Mouse (Mus musculus): ENCODE measurements around the gene L3mbtl4. TPM values are rescaled to one million over a fixed set of nuclear protein-coding genes. Genes with fewer than 3 reads are reported as not detected.

The L3mbtl4 gene
- total and polyA plus RNA-seq, 3 experiments = not detected

DNA sequence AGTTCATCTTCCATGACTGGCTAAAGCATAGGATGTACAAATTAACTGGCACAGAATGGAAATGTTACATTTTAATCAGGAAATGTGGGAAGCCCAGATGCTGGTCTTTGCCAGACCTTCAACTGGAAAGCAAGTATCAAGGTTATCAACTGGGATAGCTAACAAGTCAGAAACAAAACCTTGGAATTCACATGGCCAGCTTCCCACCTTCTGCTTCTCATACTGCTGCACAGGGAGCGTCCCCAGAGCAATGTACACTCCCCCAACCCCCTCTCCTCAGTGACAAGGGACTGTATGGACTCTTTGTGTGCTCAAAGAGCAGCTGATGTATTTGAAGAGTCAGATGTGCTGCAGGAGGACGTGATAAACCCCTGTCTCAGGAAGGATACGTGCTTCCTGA lies 49.0 kb downstream of the L3mbtl4 start:
- no peaks in the 10 kb centered on the region for H3K79me2 ChIP-seq (replicated peaks; ENCODE audit: control insufficient read depth, extremely low read depth, insufficient read depth, poor library complexity, severe bottlenecking)
- dilution Hi-C loops (cut with MboI; ENCODE audit: extremely low pct_ligation_motif_present, extremely low pct_unique_long_range_greater_than_20kb, low sequenced_read_pairs) = no loop called here
- H3K27me3 ChIP-seq (replicated peaks) = no peaks in the 10 kb centered on the region
- H3K4me3 ChIP-seq (replicated peaks in 1 of 3; ENCODE audit: low read depth in 2 of 3, low read length in 2 of 3, poor library complexity in 1 of 3) = no peak overlapping the region
- in situ Hi-C loops (cut with MboI; ENCODE audit: low pct_ligation_motif_present, low pct_unique_long_range_greater_than_20kb, low sequenced_read_pairs) = no loop called here
- H3K27ac ChIP-seq (ENCODE audit: insufficient read depth, low read depth) = no peak overlapping the region
- no peaks in the 10 kb centered on the region for H3K36me3 ChIP-seq (replicated peaks in 1 of 2; ENCODE audit: control insufficient read depth in 1 of 2, insufficient read depth in 1 of 2, low read length in 1 of 2)
- H3K4me2 ChIP-seq (ENCODE audit: insufficient read depth, low read depth, poor library complexity, severe bottlenecking) = no peak overlapping the region
- TF ChIP-seq KAT2A (IDR thresholded peaks at IDR 0.05; ENCODE audit: insufficient replicate concordance, low read length) (no peak), ZMIZ1 (IDR thresholded peaks at IDR 0.05; ENCODE audit: low read depth, low read length) (no peak), USF2 (conservative IDR thresholded peaks at IDR 0.05; ENCODE audit: low read depth, low read length) (no peak)
- no peak for DNase-seq (ENCODE audit: extremely low read depth)
- H3K4me1 ChIP-seq (ENCODE audit: control insufficient read depth in 1 of 2, insufficient read depth in 2 of 2) = no peaks in the 10 kb centered on the region
- H3K9ac ChIP-seq (ENCODE audit: insufficient read depth, low read depth) = no peak overlapping the region
- peaks cover 71% of the 10 kb centered on the region for H3K9me3 ChIP-seq (replicated peaks; ENCODE audit: low read length)

DNA sequence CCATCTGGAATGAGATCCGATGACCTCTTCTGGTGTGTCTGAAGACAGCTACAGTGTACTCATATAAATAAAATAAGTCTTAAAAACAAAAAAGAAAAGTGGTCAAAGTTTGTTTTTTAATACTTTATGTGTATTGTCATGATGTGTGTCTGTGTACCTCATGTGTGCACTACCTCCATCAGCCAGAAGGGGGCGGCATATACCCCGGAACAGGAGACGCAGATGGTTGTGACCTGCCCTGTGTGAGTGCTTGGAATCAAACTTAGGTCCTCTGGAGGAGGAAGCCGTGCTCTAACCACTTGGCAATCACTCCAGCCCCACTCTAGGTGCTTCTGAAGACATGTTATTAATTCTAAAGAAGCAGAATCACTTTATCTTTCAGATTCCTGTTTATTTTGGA lies 58.6 kb downstream of the L3mbtl4 start:
- Histone ChIP-seq H3K27ac (ENCODE audit: insufficient read depth, low read depth) (no peak overlapping the region), H3K27me3 (replicated peaks) (no peaks in the 10 kb centered on the region), H3K4me3 (replicated peaks in 1 of 3; ENCODE audit: low read depth in 2 of 3, low read length in 2 of 3, poor library complexity in 1 of 3) (no peak overlapping the region), H3K9ac (ENCODE audit: insufficient read depth, low read depth) (no peak overlapping the region), H3K9me3 (replicated peaks; ENCODE audit: low read length) (peaks cover 70% of the 10 kb centered on the region), H3K36me3 (replicated peaks in 1 of 2; ENCODE audit: control insufficient read depth in 1 of 2, insufficient read depth in 1 of 2, low read length in 1 of 2) (no peaks in the 10 kb centered on the region), H3K4me2 (ENCODE audit: insufficient read depth, low read depth, poor library complexity, severe bottlenecking) (no peak overlapping the region), H3K79me2 (replicated peaks; ENCODE audit: control insufficient read depth, extremely low read depth, insufficient read depth, poor library complexity, severe bottlenecking) (no peaks in the 10 kb centered on the region), H3K4me1 (ENCODE audit: control insufficient read depth in 1 of 2, insufficient read depth in 2 of 2) (no peaks in the 10 kb centered on the region)
- in situ Hi-C loops (cut with MboI; ENCODE audit: low pct_ligation_motif_present, low pct_unique_long_range_greater_than_20kb, low sequenced_read_pairs) (no loop called here), dilution Hi-C loops (cut with MboI; ENCODE audit: extremely low pct_ligation_motif_present, extremely low pct_unique_long_range_greater_than_20kb, low sequenced_read_pairs) (no loop called here)
- TF ChIP-seq MEF2A (IDR thresholded peaks at IDR 0.05; ENCODE audit: borderline replicate concordance, low read depth, low read length) = no peak
- TF ChIP-seq HCFC1 (IDR thresholded peaks at IDR 0.05; ENCODE audit: low read depth, low read length) = no peak
- no peak for TF ChIP-seq PAX5 (IDR thresholded peaks at IDR 0.05; ENCODE audit: low read length)
- TF ChIP-seq RCOR1 (conservative IDR thresholded peaks at IDR 0.05; ENCODE audit: low read depth, low read length) = no peak
- no peak for TF ChIP-seq EP300 (IDR thresholded peaks at IDR 0.05; ENCODE audit: low read length)
- no peak for TF ChIP-seq ZKSCAN1 (IDR thresholded peaks at IDR 0.05; ENCODE audit: borderline replicate concordance, low read depth, low read length)
- TF ChIP-seq MAZ (IDR thresholded peaks at IDR 0.05; ENCODE audit: low read depth, low read length) = no peak
- no peak for TF ChIP-seq CHD2 (IDR thresholded peaks at IDR 0.05; ENCODE audit: low read length)
- no peak for TF ChIP-seq JUN (IDR thresholded peaks at IDR 0.05; ENCODE audit: insufficient read depth, low read depth, low read length)
- no peak for TF ChIP-seq NRF1 (IDR thresholded peaks at IDR 0.05; ENCODE audit: low read depth, low read length)
- no peak for TF ChIP-seq KAT2A (IDR thresholded peaks at IDR 0.05; ENCODE audit: insufficient replicate concordance, low read length)
- TF ChIP-seq BHLHE40 (IDR thresholded peaks at IDR 0.05; ENCODE audit: low read depth, low read length) = no peak
- no peak for DNase-seq (ENCODE audit: extremely low read depth)

DNA sequence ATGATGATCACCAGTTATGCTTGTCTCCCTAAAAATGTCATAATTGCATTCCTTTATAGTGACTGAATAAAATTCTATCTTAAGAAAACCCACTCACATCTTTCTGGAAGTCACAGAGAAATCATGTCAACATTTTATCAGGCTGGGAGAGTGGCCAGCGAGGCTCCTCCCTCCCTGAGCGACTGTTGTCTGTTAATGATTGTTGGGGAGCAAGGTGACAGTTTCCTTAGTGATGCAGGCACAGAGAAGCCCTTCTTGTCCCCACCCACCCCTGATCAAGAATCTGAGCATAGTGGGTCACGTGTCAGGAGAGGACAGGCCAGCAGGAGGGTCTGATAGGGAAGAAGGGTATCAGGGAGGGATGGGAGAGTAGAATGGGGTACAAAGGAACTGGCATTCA lies 59.8 kb downstream of the L3mbtl4 start:
- no peak for TF ChIP-seq IRF4 (IDR thresholded peaks at IDR 0.05; ENCODE audit: low read depth, low read length)
- TF ChIP-seq POLR2A (IDR thresholded peaks at IDR 0.05; ENCODE audit: low read depth, low read length) = no peak
- no peak for TF ChIP-seq E2F4 (IDR thresholded peaks at IDR 0.05; ENCODE audit: insufficient replicate concordance, low read depth, low read length)
- no peak for TF ChIP-seq TBP (conservative IDR thresholded peaks at IDR 0.05; ENCODE audit: low read depth, low read length)
- TF ChIP-seq MAX (IDR thresholded peaks at IDR 0.05; ENCODE audit: low read length) = no peak
- TF ChIP-seq CTCF (conservative IDR thresholded peaks at IDR 0.05 in 1 of 2, IDR thresholded peaks at IDR 0.05 in 1 of 2; ENCODE audit: low read depth in 2 of 2, low read length in 2 of 2) = no peak
- no peak for TF ChIP-seq KAT2A (IDR thresholded peaks at IDR 0.05; ENCODE audit: insufficient replicate concordance, low read length)
- no peak for TF ChIP-seq NRF1 (IDR thresholded peaks at IDR 0.05; ENCODE audit: low read depth, low read length)
- TF ChIP-seq EP300 (IDR thresholded peaks at IDR 0.05; ENCODE audit: low read length) = no peak
- TF ChIP-seq PAX5 (IDR thresholded peaks at IDR 0.05; ENCODE audit: low read length) = no peak
- no peak for TF ChIP-seq GABPA (IDR thresholded peaks at IDR 0.05; ENCODE audit: insufficient replicate concordance, low read depth, low read length)
- no peak for TF ChIP-seq USF2 (conservative IDR thresholded peaks at IDR 0.05; ENCODE audit: low read depth, low read length)
- TF ChIP-seq MAZ (IDR thresholded peaks at IDR 0.05; ENCODE audit: low read depth, low read length) = no peak
- TF ChIP-seq USF1 (IDR thresholded peaks at IDR 0.05; ENCODE audit: low read depth, low read length) = no peak
- TF ChIP-seq JUN (IDR thresholded peaks at IDR 0.05; ENCODE audit: insufficient read depth, low read depth, low read length) = no peak
- no peak for TF ChIP-seq RAD21 (IDR thresholded peaks at IDR 0.05; ENCODE audit: low read depth, low read length)
- no peak for TF ChIP-seq MEF2A (IDR thresholded peaks at IDR 0.05; ENCODE audit: borderline replicate concordance, low read depth, low read length)
- TF ChIP-seq MXI1 (IDR thresholded peaks at IDR 0.05; ENCODE audit: low read depth, low read length) = no peak
- TF ChIP-seq ZKSCAN1 (IDR thresholded peaks at IDR 0.05; ENCODE audit: borderline replicate concordance, low read depth, low read length) = no peak
- in situ Hi-C loops (cut with MboI; ENCODE audit: low pct_ligation_motif_present, low pct_unique_long_range_greater_than_20kb, low sequenced_read_pairs) = no loop called here

More for the DNA sequence above, 59.8 kb downstream of the L3mbtl4 start:
- Histone ChIP-seq H3K27ac (ENCODE audit: insufficient read depth, low read depth) (no peak overlapping the region), H3K9me3 (replicated peaks; ENCODE audit: low read length) (peaks cover 68% of the 10 kb centered on the region), H3K36me3 (replicated peaks in 1 of 2; ENCODE audit: control insufficient read depth in 1 of 2, insufficient read depth in 1 of 2, low read length in 1 of 2) (no peaks in the 10 kb centered on the region), H3K9ac (ENCODE audit: insufficient read depth, low read depth) (no peak overlapping the region), H3K4me2 (ENCODE audit: insufficient read depth, low read depth, poor library complexity, severe bottlenecking) (no peak overlapping the region), H3K4me1 (ENCODE audit: control insufficient read depth in 1 of 2, insufficient read depth in 2 of 2) (no peaks in the 10 kb centered on the region), H3K79me2 (replicated peaks; ENCODE audit: control insufficient read depth, extremely low read depth, insufficient read depth, poor library complexity, severe bottlenecking) (no peaks in the 10 kb centered on the region), H3K4me3 (replicated peaks in 1 of 3; ENCODE audit: low read depth in 2 of 3, low read length in 2 of 3, poor library complexity in 1 of 3) (no peak overlapping the region), H3K27me3 (replicated peaks) (no peaks in the 10 kb centered on the region)
- dilution Hi-C loops (cut with MboI; ENCODE audit: extremely low pct_ligation_motif_present, extremely low pct_unique_long_range_greater_than_20kb, low sequenced_read_pairs) = no loop called here
- DNase-seq (ENCODE audit: extremely low read depth) = no peak
